Mouse (Mus musculus) hindbrain, postnatal 0 days (tissue): ENCODE results near the gene Abca2. TPM values are rescaled to one million over a fixed set of nuclear protein-coding genes. Genes with fewer than 3 reads are reported as not detected.

ENCODE experiments used
- ATAC-seq: fragments of 200-750 bp; cut with Nextera tagmentation; 2 replicates; pipeline ENCODE4 v1.8.0; 2017; ENCODE audit warnings: mild to moderate bottlenecking, moderate TSS enrichment, moderate library complexity
- DNase-seq: peaks from one replicate; pipeline ENCODE4 v3.0.0-alpha.2; 2015; ENCODE audit warnings: low spot score
- H3K27ac ChIP-seq: fragments of 300-500 bp; sonication (generic); 2 replicates; pipeline ENCODE4 v1.5.1; 2014; ENCODE audit warnings: mild to moderate bottlenecking
- H3K27me3 ChIP-seq: fragments of 300-500 bp; sonication (generic); 2 replicates; pipeline ENCODE4 v1.6.1; 2014; ENCODE audit warnings: low read length, mixed read lengths; ENCODE audit not compliant: insufficient read depth
- H3K36me3 ChIP-seq: fragments of 300-500 bp; sonication (generic); 2 replicates; pipeline ENCODE4 v1.6.1; 2014; ENCODE audit warnings: low read length, mixed read lengths; ENCODE audit not compliant: insufficient read depth
- H3K4me1 ChIP-seq: fragments of 300-500 bp; sonication (generic); 2 replicates; pipeline ENCODE4 v1.6.1; 2014; ENCODE audit warnings: antibody characterized with exemption, low read length, mixed read lengths; ENCODE audit not compliant: insufficient read depth
- H3K4me2 ChIP-seq: fragments of 300-500 bp; sonication (generic); 2 replicates; pipeline ENCODE4 v1.6.1; 2014; ENCODE audit warnings: low read depth, mild to moderate bottlenecking, low read length, moderate library complexity, mixed read lengths
- H3K4me3 ChIP-seq: fragments of 300-500 bp; sonication (generic); 2 replicates; pipeline ENCODE4 v1.5.1; 2014; ENCODE audit warnings: low read length
- H3K9ac ChIP-seq: fragments of 300-500 bp; sonication (generic); replicated peaks from 2 replicates; pipeline ENCODE4 v1.6.1; 2014; ENCODE audit warnings: mild to moderate bottlenecking, low read length, moderate library complexity, mixed read lengths
- H3K9me3 ChIP-seq: fragments of 300-500 bp; sonication (generic); 2 replicates; pipeline ENCODE4 v1.6.1; 2016; ENCODE audit warnings: low read length, mixed read lengths
- CTCF ChIP-seq: IDR thresholded peaks from 2 replicates; pipeline ENCODE4 v1.5.1; 2016; ENCODE audit warnings: antibody characterized with exemption, control low read depth, low read depth
- WGBS: fragments of 180-500 bp; shearing (Covaris S2); extraction: QIAGEN DNeasy Blood & Tissue Kit; methylation state at CpG from one replicate; pipeline ENCODE4 v1.1.7; 2014; 5-methylcytosine and 5-hydroxymethylcytosine counted together
- polyA plus RNA-seq: library from polyadenylated mRNA; unstranded; fragments of >200 nt; fragmentation: Nextera tagmentation; extraction: Ambion mirVana; gene quantifications from 2 replicates; pipeline ENCODE4 v1.2.1, GENCODE M21; 2015
- total RNA-seq: library from RNA; depleted of rRNA; stranded (reverse); fragments of >200 nt; gene quantifications from 2 replicates; pipeline ENCODE4 v1.2.3, GENCODE M21; 2014

Abca2 gene
- total and polyA plus RNA-seq, 2 experiments from 2014 or later = 12.5 to 84.6 TPM

GRCm38 (mm10) chr2:25441067-25441466 lies 12.6 kb downstream of the Abca2 start:
- Histone ChIP-seq H3K9ac (no peak overlapping the region), H3K36me3 (peaks cover 89% of the 10 kb centered on the region), H3K9me3 (no peaks in the 10 kb centered on the region), H3K27ac (no peak overlapping the region), H3K4me1 (no peaks in the 10 kb centered on the region), H3K27me3 (no peaks in the 10 kb centered on the region), H3K4me3 (no peak overlapping the region), H3K4me2 (no peak overlapping the region)
- ATAC-seq = no peak
- 90% methylated on average over 20 of the region's 20 CpGs for WGBS
- DNase-seq = no peak
- no peak for TF ChIP-seq CTCF

GRCm38 (mm10) chr2:25442682-25443081 lies 14.2 kb downstream of the Abca2 start:
- WGBS = 94% methylated on average over 14 of the region's 14 CpGs
- Histone ChIP-seq H3K27me3 (no peaks in the 10 kb centered on the region), H3K36me3 (peaks cover 90% of the 10 kb centered on the region), H3K4me3 (no peak overlapping the region), H3K4me2 (no peak overlapping the region), H3K4me1 (no peaks in the 10 kb centered on the region), H3K9me3 (no peaks in the 10 kb centered on the region), H3K9ac (no peak overlapping the region), H3K27ac (no peak overlapping the region)
- ATAC-seq (no peak), DNase-seq (no peak)
- no peak for TF ChIP-seq CTCF

GRCm38 (mm10) chr2:25450853-25451647 lies 22.5 kb downstream of the Abca2 start:
- ATAC-seq = no peak
- WGBS = 82% methylated on average over 8 of the region's 8 CpGs

GRCm38 (mm10) chr2:25452951-25453350 lies 24.4 kb downstream of the Abca2 start:
- no peak overlapping the region for H3K9ac ChIP-seq
- H3K4me2 ChIP-seq = no peak overlapping the region
- peaks cover 14% of the 10 kb centered on the region; the same call in 1 of the 2 replicates for H3K36me3 ChIP-seq
- WGBS = 52% methylated on average over 1 of the region's 1 CpGs
- no peaks in the 10 kb centered on the region for H3K9me3 ChIP-seq
- no peak for DNase-seq
- no peak overlapping the region for H3K4me3 ChIP-seq
- no peak overlapping the region for H3K27ac ChIP-seq
- H3K4me1 ChIP-seq = no peaks in the 10 kb centered on the region
- no peaks in the 10 kb centered on the region for H3K27me3 ChIP-seq
- ATAC-seq = no peak
- no peak for TF ChIP-seq CTCF

More at GRCm38 (mm10) chr2:25450853-25451647, 22.5 kb downstream of the Abca2 start:
- H3K27ac ChIP-seq = no peak overlapping the region
- peaks cover 28% of the 10 kb centered on the region; the same call in 1 of the 2 replicates for H3K36me3 ChIP-seq
- H3K4me3 ChIP-seq = no peak overlapping the region
- no peak overlapping the region for H3K9ac ChIP-seq
- no peaks in the 10 kb centered on the region for H3K27me3 ChIP-seq
- no peak overlapping the region for H3K4me2 ChIP-seq
- DNase-seq = no peak
- no peak for TF ChIP-seq CTCF
- H3K9me3 ChIP-seq = no peaks in the 10 kb centered on the region
- H3K4me1 ChIP-seq = no peaks in the 10 kb centered on the region

GRCm38 (mm10) chr2:25456205-25456953 lies 27.9 kb downstream of the Abca2 start, which contains the start of gene Clic3:
Gene Clic3 (plus strand): TSS chr2:25456838.
- ATAC-seq (no peak), DNase-seq (no peak)
- Histone ChIP-seq H3K36me3 (peaks cover 18% of the 10 kb centered on the region; the same call in 1 of the 2 replicates), H3K27ac (no peak within 1 kb of the TSS), H3K4me2 (no peak within 1 kb of the TSS), H3K4me1 (peaks cover 15% of the 10 kb centered on the region), H3K9ac (no peak within 1 kb of the TSS), H3K4me3 (no peak within 1 kb of the TSS), H3K27me3 (no peaks in the 10 kb centered on the region), H3K9me3 (no peaks in the 10 kb centered on the region)
- WGBS = 61% methylated on average over 14 of the region's 14 CpGs
- TF ChIP-seq CTCF = no peak

- 83% methylated on average over 9 of the region's 9 CpGs for WGBS
- Histone ChIP-seq H3K4me3 (no peak overlapping the region), H3K4me2 (no peak overlapping the region), H3K36me3 (peaks cover 18% of the 10 kb centered on the region; the same call in 1 of the 2 replicates), H3K9me3 (no peaks in the 10 kb centered on the region), H3K9ac (no peak overlapping the region), H3K27ac (no peak overlapping the region), H3K4me1 (peaks cover 17% of the 10 kb centered on the region), H3K27me3 (no peaks in the 10 kb centered on the region)
- ATAC-seq = no peak
- no peak for DNase-seq
- TF ChIP-seq CTCF = no peak
Measured at GRCm38 (mm10) chr2:25457022-25457896, 28.8 kb downstream of the Abca2 start.
